Mouse (Mus musculus) megakaryocyte, embryonic 14.5 days (primary cell): ENCODE results near the gene Tead4.

ENCODE experiments used
- FLI1 ChIP-seq: IDR thresholded peaks from 2 replicates; pipeline ENCODE4 v1.6.1; 2012; ENCODE audit warnings: low read length, inconsistent platforms, mixed read lengths
- GATA1 ChIP-seq: IDR thresholded peaks from 3 replicates; pipeline ENCODE4 v1.6.1; 2012; ENCODE audit warnings: mixed read lengths, low read length, inconsistent platforms, borderline replicate concordance

DNA sequence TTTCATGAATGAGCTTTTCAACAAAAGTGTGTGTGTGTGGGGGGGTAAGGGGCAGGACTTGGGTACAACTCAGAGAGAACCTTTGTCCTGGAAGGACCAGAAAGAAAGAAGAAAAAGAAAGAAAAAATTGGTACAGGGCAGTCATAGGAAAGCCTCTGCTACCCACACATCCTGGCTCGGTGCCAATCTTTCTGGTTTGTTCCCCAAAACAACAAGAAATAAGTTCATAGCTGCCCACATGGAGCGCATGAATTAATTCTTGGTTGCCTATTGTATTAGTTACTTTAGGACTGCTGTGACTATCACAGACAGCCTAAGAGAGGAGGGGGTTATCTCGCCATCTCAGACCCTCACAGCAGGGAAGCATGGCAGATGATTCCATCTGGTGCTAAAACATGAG, 68.9 kb downstream of the Tead4 start:
- no peak for TF ChIP-seq GATA1
- TF ChIP-seq FLI1 = no peak
